Mouse (Mus musculus) granulocyte monocyte progenitor cell, adult 5-6 weeks (primary cell): Measurements from ENCODE around the gene Lfng. TPM values are rescaled to one million over a fixed set of nuclear protein-coding genes. Genes with fewer than 3 reads are reported as not detected.

ENCODE experiments used
- ATAC-seq: replicated peaks from 2 replicates; pipeline ENCODE4 v1.8.0; 2016; ENCODE audit warnings: mild to moderate bottlenecking, moderate TSS enrichment, inconsistent platforms; ENCODE audit not compliant: poor library complexity, severe bottlenecking
- total RNA-seq, 2 experiments: library from RNA; stranded (forward) in 1 of 2; stranded (reverse) in 1 of 2; fragments of 200-712, 200-1000 nt in 1 of 2; fragments of >200 nt in 1 of 2; fragmentation: Nextera tagmentation in 1 of 2; gene quantifications; 2 replicates each; pipeline ENCODE4 v1.2.3; 2014 to 2017

The Lfng gene
- total RNA-seq, 2 experiments from 2014 or later, result 9.9 to 14.6 TPM

- ATAC-seq, result no peak
Measured at GRCm38 (mm10) chr5:140614837-140615236, 7.7 kb downstream of the Lfng start.

- no peak for ATAC-seq
Measured at GRCm38 (mm10) chr5:140615321-140616109, 8.4 kb downstream of the Lfng start.

DNA sequence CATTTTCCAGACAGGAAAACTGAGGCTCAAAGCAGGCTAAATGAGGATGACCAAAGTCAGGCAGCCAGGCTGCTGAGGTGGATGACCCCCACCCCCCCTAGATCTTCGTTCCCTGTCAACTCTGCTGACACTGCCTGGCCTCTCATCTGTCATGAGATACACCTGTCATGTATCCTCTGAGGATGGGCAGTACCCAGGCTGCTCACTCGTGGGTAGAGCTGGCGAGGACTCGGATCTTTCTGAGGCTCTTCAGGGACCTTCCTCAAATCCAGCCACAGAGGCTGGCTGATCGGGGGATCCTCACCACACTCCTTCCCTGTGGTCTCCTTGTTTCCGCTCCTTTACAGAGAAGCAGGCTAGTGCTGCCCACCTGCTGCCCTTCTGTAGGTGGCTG, 9.0 kb downstream of the Lfng start:
- ATAC-seq, result peak; percentile 26

- peak; percentile 57 for ATAC-seq
Measured at GRCm38 (mm10) chr5:140616691-140617090, 9.6 kb downstream of the Lfng start.

GRCm38 (mm10) chr5:140617714-140618113, 10.6 kb downstream of the Lfng start:
- ATAC-seq, result peak; percentile 85

GRCm38 (mm10) chr5:140619151-140619771, 12.1 kb downstream of the Lfng start:
- peak; percentile 23; the same call in 1 of the 2 replicates for ATAC-seq

GRCm38 (mm10) chr5:140619895-140620736, 13.0 kb downstream of the Lfng start:
- ATAC-seq, result no peak

DNA sequence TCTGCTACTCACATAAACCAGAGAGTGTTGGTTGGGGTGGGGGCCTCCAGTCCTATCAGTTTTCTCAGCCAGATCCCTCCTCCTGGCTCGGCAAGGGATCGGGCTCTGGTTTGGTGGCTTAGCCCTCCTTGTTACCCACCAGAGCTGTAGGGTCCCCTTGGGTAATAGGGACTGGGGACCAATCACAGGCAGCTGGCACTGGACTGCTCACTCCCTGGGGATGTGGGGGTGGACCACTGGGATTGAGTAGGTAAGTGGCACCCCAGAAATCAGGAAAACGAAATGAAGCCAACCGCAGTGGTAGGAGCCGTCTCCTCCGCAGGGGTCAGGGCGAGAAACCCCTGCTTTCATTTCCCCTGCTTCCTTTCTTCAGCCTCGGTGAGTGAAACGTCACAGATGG, 14.0 kb downstream of the Lfng start:
- ATAC-seq, result no peak

DNA sequence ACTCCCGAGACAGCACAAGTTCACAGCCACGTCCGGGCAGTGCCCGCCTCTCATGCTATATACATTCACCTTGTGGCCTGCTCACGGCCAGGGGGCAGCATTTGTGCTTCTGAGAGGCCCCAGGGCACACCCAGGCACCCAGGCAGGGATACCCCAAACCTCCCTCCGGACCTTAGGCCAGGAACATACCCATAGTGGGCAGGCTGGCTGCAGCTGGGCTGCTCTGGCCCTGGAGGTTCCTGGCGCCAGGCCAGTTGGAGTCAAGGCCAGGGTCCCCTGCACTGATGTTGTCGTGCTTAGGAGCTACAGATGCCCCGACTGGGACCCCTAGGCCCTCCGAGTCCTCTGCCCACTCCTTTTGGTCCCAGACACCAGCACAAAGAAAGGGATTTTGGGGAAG, 14.4 kb downstream of the Lfng start:
- no peak for ATAC-seq

DNA sequence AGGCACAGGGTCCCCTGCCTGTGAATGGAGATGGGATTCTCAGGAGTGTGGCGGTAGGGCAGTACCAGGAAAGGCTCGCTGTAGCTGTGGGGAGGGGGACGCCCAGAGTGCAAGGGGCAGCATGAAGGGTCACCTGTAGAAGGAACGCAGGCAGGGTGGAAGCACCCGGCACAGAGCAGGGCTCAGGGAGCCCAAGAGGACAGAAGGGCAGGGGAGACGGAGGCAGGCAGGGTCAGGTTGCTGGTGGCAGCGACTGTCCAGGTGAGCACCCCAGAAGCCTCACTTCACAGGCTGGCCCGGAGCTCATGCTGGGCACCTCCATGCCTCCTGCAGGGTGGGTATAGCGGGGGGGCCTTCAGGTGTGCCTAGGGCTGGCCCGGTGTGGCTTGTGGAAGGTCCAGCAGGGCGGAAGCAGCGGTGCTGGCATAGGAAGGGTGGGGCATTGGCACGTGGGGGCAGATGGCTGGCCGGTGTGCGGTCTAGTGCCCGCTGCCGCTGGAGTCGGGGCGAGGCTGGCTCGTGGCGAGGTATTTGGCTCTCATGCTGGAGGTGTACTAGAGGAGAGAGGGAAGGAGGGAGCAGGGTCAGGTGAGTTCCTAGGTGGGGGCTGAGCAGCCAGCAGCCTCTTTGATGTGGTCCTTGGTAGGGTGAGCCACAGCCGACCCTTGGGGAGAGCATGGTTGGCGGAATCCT, 16.0 kb downstream of the Lfng start:
- ATAC-seq, result no peak

DNA sequence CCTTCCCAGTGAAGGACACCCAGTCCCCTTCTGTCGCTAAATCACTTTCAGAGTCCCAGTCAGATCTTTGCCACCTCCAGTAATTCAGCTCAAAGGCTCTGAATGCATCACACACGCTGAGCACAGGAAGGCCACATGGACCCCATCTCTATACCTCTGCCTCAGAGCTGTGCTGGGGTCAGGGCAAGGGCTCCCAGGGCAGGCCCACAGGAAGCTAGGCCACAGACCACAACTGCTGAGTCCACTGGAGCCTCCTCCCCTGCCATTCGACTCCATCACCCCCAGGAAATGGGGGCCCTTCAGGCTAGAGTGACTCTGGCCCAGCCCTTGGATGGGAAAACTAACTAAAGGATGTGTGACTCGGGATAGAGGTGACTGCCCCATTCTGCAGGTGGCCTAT, 16.7 kb downstream of the Lfng start:
- no peak for ATAC-seq

DNA sequence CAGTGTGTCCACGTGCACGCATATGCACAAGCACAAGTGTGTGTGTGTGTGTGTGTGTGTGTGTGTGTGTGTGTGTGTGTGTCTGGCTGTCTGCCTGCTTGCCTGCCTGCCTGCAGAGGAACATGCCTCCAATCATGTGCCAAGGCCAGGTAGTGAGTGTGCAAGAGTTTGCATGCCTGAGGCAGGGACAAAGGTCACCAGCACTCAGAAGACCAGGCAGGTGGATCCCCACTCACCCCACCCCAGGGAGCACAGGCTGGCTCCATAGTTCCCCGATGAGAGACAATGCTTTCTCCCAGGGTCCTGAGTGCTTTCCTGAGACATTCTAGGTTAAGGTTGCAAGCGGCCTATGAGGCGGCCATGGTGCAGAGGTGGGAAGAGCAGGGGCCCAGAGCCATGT, 17.1 kb downstream of the Lfng start:
- no peak for ATAC-seq

GRCm38 (mm10) chr5:140624961-140625360, 17.8 kb downstream of the Lfng start:
- no peak for ATAC-seq

GRCm38 (mm10) chr5:140627580-140627979, 20.5 kb downstream of the Lfng start:
- ATAC-seq, result no peak

GRCm38 (mm10) chr5:140628995-140629394, 21.9 kb downstream of the Lfng start:
- 0 out of 2 replicates have a peak, but pooled peaks have one; percentile 36 for ATAC-seq

DNA sequence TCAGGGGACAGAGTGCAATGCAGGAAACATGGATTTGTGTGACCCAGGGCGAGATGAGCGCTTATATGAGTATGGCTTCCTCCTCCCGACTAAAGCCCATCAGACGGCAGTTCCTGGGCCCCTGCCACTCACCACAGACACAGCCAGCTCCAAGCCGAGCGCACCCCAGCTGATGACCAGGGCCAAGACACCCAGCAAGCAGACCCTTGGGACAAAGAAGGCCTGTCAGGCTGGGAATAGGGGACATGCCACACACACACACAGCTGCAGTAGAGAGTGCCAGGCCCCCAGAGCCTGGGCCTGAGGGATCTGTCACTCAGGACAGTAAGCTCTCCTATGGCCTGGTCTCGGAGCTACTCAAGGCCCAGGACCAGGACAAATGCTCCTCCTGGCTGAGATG, 26.3 kb downstream of the Lfng start:
- no peak for ATAC-seq

- ATAC-seq, result no peak
Measured at GRCm38 (mm10) chr5:140634798-140635722, 27.9 kb downstream of the Lfng start.

DNA sequence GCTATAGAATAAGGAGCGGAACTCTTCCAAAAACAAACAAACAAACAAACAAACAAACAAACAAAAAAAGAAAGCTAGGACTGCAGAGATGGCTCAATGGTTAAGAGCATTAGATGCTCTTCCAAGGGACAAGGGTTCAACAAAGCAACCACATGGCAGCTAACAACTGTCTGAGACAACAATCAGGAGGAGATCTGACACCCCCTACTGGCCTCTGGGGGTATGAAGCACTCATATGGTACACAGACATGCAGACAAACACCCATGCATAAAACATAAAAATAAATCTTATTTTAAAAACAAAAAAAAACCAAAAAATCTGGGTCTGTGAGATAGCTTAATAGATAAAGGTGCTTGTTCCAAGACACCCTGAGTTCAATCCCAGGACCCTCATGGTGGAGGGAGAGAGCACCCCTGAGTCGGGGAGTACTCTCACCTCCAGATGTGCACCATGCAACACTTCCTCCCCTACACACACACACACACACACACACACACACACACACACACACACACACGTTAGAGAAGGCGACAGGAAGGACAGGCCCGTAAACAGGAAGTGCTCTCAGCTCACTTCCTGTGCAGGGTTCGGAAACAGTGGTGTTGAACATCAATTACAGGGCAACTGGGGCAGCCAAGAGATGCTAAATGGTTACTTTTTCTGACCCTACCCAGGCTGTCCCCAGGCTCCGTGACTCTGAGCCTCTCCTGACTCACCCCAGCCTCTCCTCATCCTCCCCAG, 29.4 kb downstream of the Lfng start:
- peak; percentile 40 for ATAC-seq

DNA sequence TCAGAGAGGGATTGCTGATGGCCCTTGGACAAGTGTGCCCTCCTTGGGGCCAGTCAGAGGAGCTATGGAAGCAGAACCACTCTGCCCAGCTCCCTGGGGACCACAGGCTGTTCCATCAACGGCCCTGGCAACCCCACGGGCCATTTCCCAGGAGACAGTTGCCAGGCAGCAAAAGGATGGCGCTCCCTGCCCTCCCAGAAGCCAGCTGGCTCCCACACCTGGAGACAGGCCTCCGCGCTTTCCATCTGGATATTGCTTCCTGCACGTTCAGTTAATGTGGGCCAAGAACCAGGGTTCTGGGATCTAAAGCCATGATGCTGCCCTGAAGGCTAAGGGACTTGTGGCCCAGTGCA, 29.9 kb downstream of the Lfng start:
- no peak for ATAC-seq
